ENCODE assay signal across 9 mouse cellular contexts in the genomic region with DNA sequence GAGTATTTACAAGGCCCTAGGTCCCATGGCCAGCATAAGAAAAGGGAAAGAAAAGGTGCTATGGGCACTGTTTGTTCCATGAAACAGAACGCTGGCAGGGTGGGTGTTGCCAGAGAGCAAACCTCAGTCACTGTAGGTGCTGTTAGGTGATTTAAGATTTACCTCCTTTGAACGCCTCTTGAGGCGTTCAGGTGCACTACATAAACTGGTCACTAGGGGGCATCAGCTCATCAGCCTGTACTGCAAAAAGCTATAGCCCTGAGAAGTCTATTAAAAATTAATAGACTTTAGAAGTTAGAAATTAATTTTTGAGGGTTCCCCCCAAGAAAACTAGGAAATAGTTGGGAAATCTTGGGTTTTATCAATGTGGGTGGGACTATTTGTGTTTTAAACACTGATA. TPM values are rescaled to one million over a fixed set of nuclear protein-coding genes. Genes with fewer than 3 reads are reported as not detected.
DNase-seq lines count a peak whose midpoint lies in the region; ATAC-seq lines count a peak whose summit lies in the region.
"Had no signal": no experiment of that assay in that cellular context is flagged by ENCODE, and none has a peak within 500 bp of the region (broad histone marks: within the 10 kb centered on the region; RNA-seq: fewer than 3 reads in every experiment).

No protein-coding gene starts in this region.

- H3K9ac ChIP-seq in forebrain, embryonic 11.5 days (ENCODE audit: low read length), result no peak overlapping the region
- H3K9ac ChIP-seq in forebrain, embryonic 12.5 days, result no peak overlapping the region

- H3K27ac ChIP-seq in forebrain, embryonic 11.5 days (ENCODE audit: low read depth, low read length), result no peak overlapping the region
- H3K27ac ChIP-seq in forebrain, embryonic 12.5 days, result no peak overlapping the region

- H3K9me3 ChIP-seq in forebrain, embryonic 11.5 days (ENCODE audit: control insufficient read depth, low read length), result no peaks in the 10 kb centered on the region
- no peaks in the 10 kb centered on the region for H3K9me3 ChIP-seq in forebrain, embryonic 12.5 days

- H3K36me3 ChIP-seq in forebrain, embryonic 11.5 days (ENCODE audit: control insufficient read depth, insufficient read depth, low read length), result peaks cover 3% of the 10 kb centered on the region; the same call in 1 of the 2 replicates
- H3K36me3 ChIP-seq in forebrain, embryonic 12.5 days (replicated peaks), result peaks cover 7% of the 10 kb centered on the region

- no peak for ATAC-seq in forebrain, embryonic 11.5 days (replicated peaks; ENCODE audit: low FRiP score)
- ATAC-seq in forebrain, embryonic 12.5 days (ENCODE audit: low FRiP score), result no peak
- ATAC-seq: Patski had no signal

- H3K27me3 ChIP-seq in forebrain, embryonic 11.5 days (ENCODE audit: control insufficient read depth, insufficient read depth, low read length), result no peaks in the 10 kb centered on the region
- H3K27me3 ChIP-seq in forebrain, embryonic 12.5 days, result no peaks in the 10 kb centered on the region; the same call in 1 of the 2 replicates
- H3K27me3 ChIP-seq: Patski had no signal

- DNase-seq in forebrain, embryonic 11.5 days (ENCODE audit: low spot score), result peak; percentile 82
- DNase-seq in ZHBTc4 (ENCODE audit: low read depth, low spot score), result peak; percentile 87
- DNase-seq in embryo, embryonic 10.5 days (ENCODE audit: low spot score), result peak; percentile 86
- peak; percentile 82 to 87 for DNase-seq in heart, postnatal 10 days
- peak; percentile 75 to 84 for DNase-seq in left cerebral cortex, adult 18-20 months (ENCODE audit: low spot score in 2 of 2)
- DNase-seq in monocyte, adult 2 months (ENCODE audit: low read depth in 1 of 2, low spot score in 2 of 2), result peak; percentile 22 to 67
- DNase-seq in spleen, postnatal 4 days (ENCODE audit: low spot score in 2 of 2), result peak; percentile 76 to 91

- no peak overlapping the region for H3K4me2 ChIP-seq in forebrain, embryonic 11.5 days (ENCODE audit: low read depth, low read length, severe bottlenecking)
- H3K4me2 ChIP-seq in forebrain, embryonic 12.5 days, result no peak overlapping the region

- intact Hi-C loops in heart, postnatal 10 days (cut with DNase I), result loop anchor here (1.0 to 10.0 kb wide), 4 partner anchors 272 to 454 kb away; no protein-coding TSS in a partner anchor

- H3K4me1 ChIP-seq in forebrain, embryonic 11.5 days (replicated peaks; ENCODE audit: control insufficient read depth, insufficient read depth, low read length), result no peaks in the 10 kb centered on the region
- peaks cover 18% of the 10 kb centered on the region for H3K4me1 ChIP-seq in forebrain, embryonic 12.5 days

- 2% methylated on average over 3 of the region's 3 CpGs for WGBS in forebrain, embryonic 11.5 days
- WGBS in forebrain, embryonic 12.5 days, result 0% methylated on average over 3 of the region's 3 CpGs

- H3K4me3 ChIP-seq in forebrain, embryonic 11.5 days (ENCODE audit: low read depth, low read length), result no peak overlapping the region
- no peak overlapping the region for H3K4me3 ChIP-seq in forebrain, embryonic 12.5 days (replicated peaks)

RNA-seq across cellular contexts. Expression of a gene that starts 3.0 kb away (rescaled TPM):
- 12.5 and 13.1 TPM in 2 replicates for polyA plus RNA-seq in forebrain, embryonic 11.5 days (2014; fragmentation: Nextera tagmentation; extraction: Ambion mirVana)
- 17.8 and 18.0 TPM in 2 replicates for polyA plus RNA-seq in forebrain, embryonic 12.5 days (2016; fragmentation: Nextera tagmentation; extraction: Ambion mirVana)
- 10 to 100 TPM; 16.9 to 20.8 TPM for total RNA-seq in heart, postnatal 10 days (2021)
- 10 to 100 TPM; 39.6 to 40.9 TPM for total RNA-seq in left cerebral cortex, adult 18-20 months (2021)

RNA-seq across cellular contexts. Expression of a gene that starts 30.0 kb away (rescaled TPM):
- 399 and 441 TPM in 2 replicates for polyA plus RNA-seq in forebrain, embryonic 11.5 days (2014; fragmentation: Nextera tagmentation; extraction: Ambion mirVana)
- polyA plus RNA-seq in forebrain, embryonic 12.5 days (2016; fragmentation: Nextera tagmentation; extraction: Ambion mirVana), result 348 and 361 TPM in 2 replicates
- 10 to 100 TPM; 82.6 to 85.2 TPM for total RNA-seq in heart, postnatal 10 days (2021)
- 100 to 1,000 TPM; 234 to 248 TPM for total RNA-seq in left cerebral cortex, adult 18-20 months (2021)
